Mouse (Mus musculus): ENCODE measurements around the gene H2-T24.

DNA sequence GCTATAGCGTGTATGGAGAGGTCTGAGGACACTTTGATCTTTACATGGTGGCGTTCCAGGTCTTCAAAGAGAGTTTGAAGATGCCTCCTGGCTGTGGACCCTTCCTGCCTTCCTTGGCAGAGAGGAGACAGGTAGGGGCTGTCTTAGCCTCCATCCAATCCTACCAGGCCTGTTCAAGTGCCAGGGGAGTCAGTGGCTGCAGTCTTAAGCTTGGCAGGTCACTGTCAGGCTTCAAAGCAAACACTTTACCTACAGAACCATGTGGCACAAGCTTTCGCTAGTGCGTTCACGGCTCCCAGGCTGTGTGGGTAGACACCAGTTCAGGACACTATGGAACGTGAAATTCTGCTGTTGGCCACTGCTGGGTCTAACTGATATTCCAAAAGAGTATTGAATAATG is 2.6 kb upstream of the H2-T24 start:
- TF ChIP-seq CTCF (conservative IDR thresholded peaks at IDR 0.05; ENCODE audit: low read length) (no peak), POU5F1 (IDR thresholded peaks at IDR 0.05; ENCODE audit: borderline replicate concordance, low read length) (no peak), NANOG (IDR thresholded peaks at IDR 0.05; ENCODE audit: borderline replicate concordance, low read length) (no peak)

Data from E14TG2a.4 (cell line).